Mouse (Mus musculus) adrenal gland, adult 2 months (tissue): ENCODE results near the gene Wnt1. TPM values are rescaled to one million over a fixed set of nuclear protein-coding genes. Genes with fewer than 3 reads are reported as not detected.

Experiments
- DNase-seq: peaks from one replicate; pipeline ENCODE4 v3.0.0; 2021
- polyA plus RNA-seq: library from polyadenylated mRNA; depleted of rRNA; stranded (reverse); fragments of >200 nt; gene quantifications from 2 replicates; pipeline ENCODE4 v1.2.3, GENCODE M21; 2012; rRNA removed
- total RNA-seq, 2 experiments: library from RNA; stranded (reverse); gene quantifications; 2 replicates each; pipeline ENCODE4 v1.2.3; 2021

Gene Wnt1
- total and polyA plus RNA-seq, 3 experiments, result 0.08 TPM; not detected in 2

- DNase-seq, result no peak
These were observed 47.5 kb downstream of the Wnt1 start for GRCm38 (mm10) chr15:98837006-98837742.

- no peak for DNase-seq
These were observed 48.1 kb downstream of the Wnt1 start for GRCm38 (mm10) chr15:98837743-98838103.

- no peak for DNase-seq
These were observed 49.5 kb downstream of the Wnt1 start for GRCm38 (mm10) chr15:98839161-98839560.

GRCm38 (mm10) chr15:98839671-98840585 lies 50.3 kb downstream of the Wnt1 start:
- no peak for DNase-seq

Other genes starting within 250 kb of the Wnt1 start
- 10 to 100 TPM; 42.2 to 66.4 TPM for gene Ccnt1, start 218.9 kb upstream of the Wnt1 start, total RNA-seq
- gene Ccnt1, start 218.9 kb upstream of the Wnt1 start, polyA plus RNA-seq, result 3.9 and 5.8 TPM in 2 replicates
- under 1 TPM; 0.58 to 0.59 TPM for gene 4930415O20Rik, start 218.9 kb upstream of the Wnt1 start, total RNA-seq
- gene 4930415O20Rik, start 218.9 kb upstream of the Wnt1 start, polyA plus RNA-seq, result 0.22 TPM in 1 of 2 replicates, not detected in the other
- 10 to 100 TPM; 35.5 to 67.1 TPM for gene Adcy6, start 179.8 kb upstream of the Wnt1 start, total RNA-seq
- gene Adcy6, start 179.8 kb upstream of the Wnt1 start, polyA plus RNA-seq, result 44.6 and 49.2 TPM in 2 replicates
- gene Cacnb3, start 159.0 kb upstream of the Wnt1 start, total RNA-seq, result 10 to 100 TPM; 12.8 to 17.7 TPM
- 25.9 and 31.1 TPM in 2 replicates for gene Cacnb3, start 159.0 kb upstream of the Wnt1 start, polyA plus RNA-seq
- 10 to 100 TPM; 65.5 to 84.6 TPM for gene Ddx23, start 127.0 kb upstream of the Wnt1 start, total RNA-seq
- 25.6 and 27.7 TPM in 2 replicates for gene Ddx23, start 127.0 kb upstream of the Wnt1 start, polyA plus RNA-seq
- gene Rnd1, start 112.4 kb upstream of the Wnt1 start, total RNA-seq, result 1 to 10 TPM; 3.9 to 4.0 TPM
- 1.4 and 3.0 TPM in 2 replicates for gene Rnd1, start 112.4 kb upstream of the Wnt1 start, polyA plus RNA-seq
- under 1 TPM; 0.32 to 0.62 TPM for gene Ccdc65, start 81.7 kb upstream of the Wnt1 start, total RNA-seq
- 0.11 and 0.23 TPM in 2 replicates for gene Ccdc65, start 81.7 kb upstream of the Wnt1 start, polyA plus RNA-seq
- 1 to 10 TPM; 4.9 to 9.3 TPM for gene Fkbp11, start 61.7 kb upstream of the Wnt1 start, total RNA-seq
- 8.4 and 10.0 TPM in 2 replicates for gene Fkbp11, start 61.7 kb upstream of the Wnt1 start, polyA plus RNA-seq
- 100 to 1,000 TPM; 130 to 136 TPM for gene Arf3, start 26.6 kb upstream of the Wnt1 start, total RNA-seq
- 82.4 and 106 TPM in 2 replicates for gene Arf3, start 26.6 kb upstream of the Wnt1 start, polyA plus RNA-seq
- 1 to 10 TPM in 1 of 2 experiments, under 1 TPM in 1; 0.84 to 2.2 TPM for gene Wnt10b, start 11.7 kb upstream of the Wnt1 start, total RNA-seq
- gene Wnt10b, start 11.7 kb upstream of the Wnt1 start, polyA plus RNA-seq, result 0.45 and 2.2 TPM in 2 replicates
- gene Ddn, start 19.6 kb downstream of the Wnt1 start, total RNA-seq, result under 1 TPM in 1 of 2 experiments, not detected in 1; 0.35 TPM
- gene Ddn, start 19.6 kb downstream of the Wnt1 start, polyA plus RNA-seq, result 0.03 and 0.08 TPM in 2 replicates
- gene Prkag1, start 41.7 kb downstream of the Wnt1 start, total RNA-seq, result 10 to 100 TPM; 77.1 to 79.8 TPM
- 54.9 and 57.3 TPM in 2 replicates for gene Prkag1, start 41.7 kb downstream of the Wnt1 start, polyA plus RNA-seq
- 10 to 100 TPM; 36.8 to 58.2 TPM for gene Kmt2d, start 81.3 kb downstream of the Wnt1 start, total RNA-seq
- 21.0 and 22.3 TPM in 2 replicates for gene Kmt2d, start 81.3 kb downstream of the Wnt1 start, polyA plus RNA-seq
- gene Rhebl1, start 104.7 kb downstream of the Wnt1 start, total RNA-seq, result 1 to 10 TPM in 1 of 2 experiments, under 1 TPM in 1; 0.69 to 3.6 TPM
- 1.3 and 2.0 TPM in 2 replicates for gene Rhebl1, start 104.7 kb downstream of the Wnt1 start, polyA plus RNA-seq
- 1 to 10 TPM; 2.3 to 3.5 TPM for gene Dhh, start 108.7 kb downstream of the Wnt1 start, total RNA-seq
- gene Dhh, start 108.7 kb downstream of the Wnt1 start, polyA plus RNA-seq, result 3.1 and 3.8 TPM in 2 replicates
- 10 to 100 TPM; 11.5 to 14.2 TPM for gene Lmbr1l, start 128.4 kb downstream of the Wnt1 start, total RNA-seq
- gene Lmbr1l, start 128.4 kb downstream of the Wnt1 start, polyA plus RNA-seq, result 36.3 and 58.5 TPM in 2 replicates
- 100 to 1,000 TPM; 235 to 261 TPM for gene Tuba1b, start 144.7 kb downstream of the Wnt1 start, total RNA-seq
- gene Tuba1b, start 144.7 kb downstream of the Wnt1 start, polyA plus RNA-seq, result 616 and 725 TPM in 2 replicates
- 10 to 100 TPM in 1 of 2 experiments, not detected in 1; 10.9 TPM for gene Gm49450, start 163.7 kb downstream of the Wnt1 start, total RNA-seq
- 49.5 and 126 TPM in 2 replicates for gene Gm49450, start 163.7 kb downstream of the Wnt1 start, polyA plus RNA-seq
- 100 to 1,000 TPM in 1 of 2 experiments, 10 to 100 TPM in 1; 63.2 to 125 TPM for gene Tuba1a, start 163.8 kb downstream of the Wnt1 start, total RNA-seq
- 128 and 133 TPM in 2 replicates for gene Tuba1a, start 163.8 kb downstream of the Wnt1 start, polyA plus RNA-seq
- 100 to 1,000 TPM; 270 to 284 TPM for gene Tuba1c, start 240.0 kb downstream of the Wnt1 start, total RNA-seq
- 205 and 318 TPM in 2 replicates for gene Tuba1c, start 240.0 kb downstream of the Wnt1 start, polyA plus RNA-seq